ENCODE assay signal across 28 mouse cellular contexts in the genomic region with DNA sequence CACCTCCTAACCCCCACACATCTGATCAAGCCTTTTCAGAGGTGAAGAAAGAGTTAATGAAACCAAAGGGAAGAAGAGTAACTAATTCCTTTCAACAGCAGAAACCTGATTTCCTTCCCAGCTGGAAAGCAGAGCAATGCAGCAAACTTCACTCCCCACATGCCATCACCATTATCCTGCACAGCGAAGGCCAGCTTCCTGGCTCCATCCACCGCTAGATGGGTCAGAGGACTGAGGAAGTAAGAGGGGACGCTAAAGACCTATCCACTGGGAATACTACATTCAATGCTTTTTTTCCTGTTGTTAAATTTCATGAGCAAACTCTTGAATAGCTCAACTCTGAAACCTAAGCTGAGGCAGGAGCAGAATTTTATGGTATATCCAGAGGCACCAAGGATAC. TPM values are rescaled to one million over a fixed set of nuclear protein-coding genes. Genes with fewer than 3 reads are reported as not detected.
DNase-seq lines count a peak whose midpoint lies in the region; ATAC-seq and TF ChIP-seq lines count a peak whose summit lies in the region.
"Had no signal": no experiment of that assay in that cellular context is flagged by ENCODE, and none has a peak within 500 bp of the region (broad histone marks: within the 10 kb centered on the region; RNA-seq: fewer than 3 reads in every experiment).

No protein-coding gene starts in this region.

- 36% methylated on average over 3 of the region's 3 CpGs for WGBS in heart, adult 2 months
- WGBS in heart, embryonic 11.5 days (ENCODE audit: insufficient replicate concordance): 24% methylated on average over 3 of the region's 3 CpGs
- 41% methylated on average over 3 of the region's 3 CpGs for WGBS in intestine, postnatal 0 days
- 44% methylated on average over 3 of the region's 3 CpGs for WGBS in intestine, embryonic 15.5 days
- 36% methylated on average over 3 of the region's 3 CpGs for WGBS in liver, adult 2 months
- 43% methylated on average over 3 of the region's 3 CpGs for WGBS in liver, embryonic 11.5 days

- H3K27ac ChIP-seq in heart, adult 2 months: peak overlapping the region; percentile 73
- no peak overlapping the region for H3K27ac ChIP-seq in heart, embryonic 11.5 days (ENCODE audit: low read depth, low read length)
- no peak overlapping the region for H3K27ac ChIP-seq in intestine, postnatal 0 days (ENCODE audit: low read depth, low read length)
- H3K27ac ChIP-seq in intestine, embryonic 15.5 days: no peak overlapping the region
- H3K27ac ChIP-seq in liver, adult 2 months (replicated peaks; ENCODE audit: insufficient read depth, low read depth, low read length): peak overlapping the region; percentile 57
- H3K27ac ChIP-seq in liver, embryonic 11.5 days (ENCODE audit: low read depth, low read length): no peak overlapping the region
- H3K27ac ChIP-seq: embryonic facial prominence, embryonic 10.5 days; embryonic facial prominence, embryonic 13.5 days; forebrain, embryonic 12.5 days; forebrain, embryonic 15.5 days; heart, embryonic 15.5 days; hindbrain, embryonic 14.5 days; hindbrain, postnatal 0 days had no signal

- peak; percentile 69; the same call in 1 of the 2 replicates for TF ChIP-seq EP300 in heart, adult 2 months (IDR thresholded peaks at IDR 0.05; ENCODE audit: insufficient read depth, low read depth, low read length)

- H3K36me3 ChIP-seq in heart, adult 2 months (ENCODE audit: control insufficient read depth, insufficient read depth, low read length): peaks cover 64% of the 10 kb centered on the region
- 0 out of 2 replicates have a peak, but pooled peaks cover 3% of the 10 kb centered on the region for H3K36me3 ChIP-seq in heart, embryonic 11.5 days (ENCODE audit: control insufficient read depth, insufficient read depth, low read length)
- no peaks in the 10 kb centered on the region for H3K36me3 ChIP-seq in intestine, postnatal 0 days (ENCODE audit: control insufficient read depth, insufficient read depth)
- no peaks in the 10 kb centered on the region for H3K36me3 ChIP-seq in intestine, embryonic 15.5 days
- H3K36me3 ChIP-seq in liver, adult 2 months (ENCODE audit: control insufficient read depth, insufficient read depth, low read length): peaks cover 7% of the 10 kb centered on the region; the same call in 1 of the 2 replicates
- H3K36me3 ChIP-seq in liver, embryonic 11.5 days (ENCODE audit: control insufficient read depth, insufficient read depth, low read length): no peaks in the 10 kb centered on the region
- H3K36me3 ChIP-seq: embryonic facial prominence, embryonic 10.5 days; embryonic facial prominence, embryonic 13.5 days; forebrain, embryonic 12.5 days; forebrain, embryonic 15.5 days; heart, embryonic 15.5 days had no signal

- H3K9me3 ChIP-seq in heart, embryonic 11.5 days (replicated peaks; ENCODE audit: control insufficient read depth, low read length): no peaks in the 10 kb centered on the region
- no peaks in the 10 kb centered on the region for H3K9me3 ChIP-seq in intestine, postnatal 0 days (ENCODE audit: control insufficient read depth)
- no peaks in the 10 kb centered on the region for H3K9me3 ChIP-seq in intestine, embryonic 15.5 days
- H3K9me3 ChIP-seq in liver, embryonic 11.5 days (ENCODE audit: control insufficient read depth, low read length): no peaks in the 10 kb centered on the region
- H3K9me3 ChIP-seq: embryonic facial prominence, embryonic 10.5 days; embryonic facial prominence, embryonic 13.5 days; forebrain, embryonic 12.5 days; forebrain, embryonic 15.5 days; heart, embryonic 12.5 days; heart, embryonic 15.5 days had no signal

- H3K4me3 ChIP-seq in heart, adult 2 months: no peak overlapping the region; the same call in 1 of the 2 replicates
- no peak overlapping the region for H3K4me3 ChIP-seq in heart, embryonic 11.5 days (ENCODE audit: low read depth, low read length)
- no peak overlapping the region for H3K4me3 ChIP-seq in intestine, postnatal 0 days (ENCODE audit: low read depth, low read length)
- H3K4me3 ChIP-seq in intestine, embryonic 15.5 days (replicated peaks): no peak overlapping the region
- H3K4me3 ChIP-seq in liver, adult 2 months (ENCODE audit: insufficient read depth, low read depth, low read length): no peak overlapping the region
- no peak overlapping the region for H3K4me3 ChIP-seq in liver, embryonic 11.5 days (ENCODE audit: low read depth, low read length)
- H3K4me3 ChIP-seq: embryonic facial prominence, embryonic 10.5 days; embryonic facial prominence, embryonic 13.5 days; erythroblast, embryonic 14.5 days; forebrain, embryonic 12.5 days; forebrain, embryonic 15.5 days; heart, embryonic 12.5 days; heart, embryonic 15.5 days had no signal

- no peak for ATAC-seq in heart, embryonic 11.5 days (replicated peaks; ENCODE audit: insufficient number of reproducible peaks, low FRiP score, low TSS enrichment)
- no peak for ATAC-seq in intestine, postnatal 0 days
- no peak for ATAC-seq in intestine, embryonic 15.5 days
- ATAC-seq in liver, embryonic 11.5 days (replicated peaks; ENCODE audit: low FRiP score): no peak
- ATAC-seq: activated CD4-positive, CD25-positive, alpha-beta regulatory T cell, adult 4 months; forebrain, embryonic 15.5 days; hindbrain, postnatal 0 days; inflammation-experienced regulatory T-cells, adult 6 months had no signal

- DNase-seq in embryo, embryonic 10 days (ENCODE audit: low spot score): peak; percentile 21
- no peak for DNase-seq in embryo, embryonic 10.5 days (ENCODE audit: low spot score)
- DNase-seq in heart, adult 2 months: peak in 1 of 2 experiments; percentile 33
- DNase-seq in liver, adult 2 months (ENCODE audit: extremely low read depth, low read depth, low spot score): no peak
- no peak for DNase-seq in liver, embryonic 11.5 days (ENCODE audit: low spot score)
- DNase-seq: adrenal gland, adult 8-10 months; adrenal gland, postnatal 25 days; cerebellum, adult 18-20 months; cerebellum, adult 9-10 months; cerebellum, postnatal 14 days; embryo, embryonic 11 days; gastrocnemius, postnatal 14 days; heart, postnatal 4 days; kidney, adult 11 months had no signal

- H3K79me2 ChIP-seq in heart, adult 2 months (replicated peaks; ENCODE audit: control insufficient read depth, insufficient read depth, low read length): peaks cover 3% of the 10 kb centered on the region; the same call in 1 of the 2 replicates
- no peaks in the 10 kb centered on the region for H3K79me2 ChIP-seq in liver, adult 2 months (ENCODE audit: control insufficient read depth, insufficient read depth, low read length)

- H3K4me1 ChIP-seq in heart, adult 2 months (ENCODE audit: control insufficient read depth, insufficient read depth, low read length): peaks cover 10% of the 10 kb centered on the region
- H3K4me1 ChIP-seq in heart, embryonic 11.5 days (ENCODE audit: control insufficient read depth, insufficient read depth, low read length): no peaks in the 10 kb centered on the region; the same call in 1 of the 2 replicates
- no peaks in the 10 kb centered on the region for H3K4me1 ChIP-seq in intestine, postnatal 0 days (replicated peaks; ENCODE audit: control insufficient read depth, insufficient read depth, low read length)
- H3K4me1 ChIP-seq in intestine, embryonic 15.5 days (replicated peaks): no peaks in the 10 kb centered on the region
- no peaks in the 10 kb centered on the region for H3K4me1 ChIP-seq in liver, adult 2 months (ENCODE audit: control insufficient read depth, insufficient read depth, low read length)
- no peaks in the 10 kb centered on the region for H3K4me1 ChIP-seq in liver, embryonic 11.5 days (replicated peaks; ENCODE audit: control insufficient read depth, insufficient read depth, low read length)
- H3K4me1 ChIP-seq: embryonic facial prominence, embryonic 10.5 days; embryonic facial prominence, embryonic 13.5 days; forebrain, embryonic 12.5 days; forebrain, embryonic 15.5 days; heart, embryonic 15.5 days had no signal

- TF ChIP-seq POLR2A in heart, adult 2 months (IDR thresholded peaks at IDR 0.05; ENCODE audit: insufficient read depth, low read depth, low read length): peak; percentile 14; the same call in 1 of the 2 replicates
- no peak for TF ChIP-seq POLR2A in liver, adult 2 months (IDR thresholded peaks at IDR 0.05; ENCODE audit: extremely low read depth, insufficient read depth, low read length)

- no peak overlapping the region for H3K9ac ChIP-seq in heart, adult 2 months (ENCODE audit: low read depth, low read length)
- H3K9ac ChIP-seq in heart, embryonic 11.5 days (ENCODE audit: low read depth, low read length): no peak overlapping the region
- H3K9ac ChIP-seq in intestine, postnatal 0 days (ENCODE audit: low read depth, low read length): no peak overlapping the region
- H3K9ac ChIP-seq in intestine, embryonic 15.5 days: no peak overlapping the region
- H3K9ac ChIP-seq in liver, adult 2 months (ENCODE audit: low read depth, low read length): no peak overlapping the region
- no peak overlapping the region for H3K9ac ChIP-seq in liver, embryonic 11.5 days (ENCODE audit: low read depth, low read length)
- H3K9ac ChIP-seq: embryonic facial prominence, embryonic 13.5 days; forebrain, embryonic 12.5 days; forebrain, embryonic 15.5 days; heart, embryonic 12.5 days; heart, embryonic 15.5 days; hindbrain, embryonic 14.5 days had no signal

- intact Hi-C loops in heart, adult 2 months (cut with DNase I): loop anchor here (1.0 to 10.0 kb wide), 2 partner anchors 37 to 145 kb away; no protein-coding TSS in a partner anchor

- no peak overlapping the region for H3K4me2 ChIP-seq in heart, embryonic 11.5 days
- no peak overlapping the region for H3K4me2 ChIP-seq in intestine, postnatal 0 days (replicated peaks; ENCODE audit: low read depth)
- no peak overlapping the region for H3K4me2 ChIP-seq in intestine, embryonic 15.5 days (replicated peaks)
- H3K4me2 ChIP-seq in liver, embryonic 11.5 days: no peak overlapping the region
- H3K4me2 ChIP-seq: embryonic facial prominence, embryonic 13.5 days; forebrain, embryonic 12.5 days; forebrain, embryonic 15.5 days; heart, embryonic 12.5 days; heart, embryonic 15.5 days; hindbrain, embryonic 14.5 days had no signal

- TF ChIP-seq CTCF in heart, adult 2 months (IDR thresholded peaks at IDR 0.05): 0 out of 2 replicates have a peak, but pooled peaks have one; percentile 4
- TF ChIP-seq CTCF in intestine, postnatal 0 days (IDR thresholded peaks at IDR 0.05; ENCODE audit: low read depth): 0 out of 2 replicates have a peak, but pooled peaks have one; percentile 3
- TF ChIP-seq CTCF in liver, adult 2 months (IDR thresholded peaks at IDR 0.05; ENCODE audit: low read depth, low read length): no peak

- H3K27me3 ChIP-seq in heart, adult 2 months (ENCODE audit: control insufficient read depth, insufficient read depth, low read length): no peaks in the 10 kb centered on the region
- no peaks in the 10 kb centered on the region for H3K27me3 ChIP-seq in heart, embryonic 11.5 days (ENCODE audit: control insufficient read depth, insufficient read depth, low read length)
- H3K27me3 ChIP-seq in intestine, postnatal 0 days (replicated peaks; ENCODE audit: control insufficient read depth, insufficient read depth, low read length): 0 out of 2 replicates have a peak, but pooled peaks cover 8% of the 10 kb centered on the region
- no peaks in the 10 kb centered on the region for H3K27me3 ChIP-seq in intestine, embryonic 15.5 days (replicated peaks)
- H3K27me3 ChIP-seq in liver, adult 2 months (ENCODE audit: control insufficient read depth, insufficient read depth, low read length): no peaks in the 10 kb centered on the region
- H3K27me3 ChIP-seq in liver, embryonic 11.5 days (replicated peaks; ENCODE audit: control insufficient read depth, insufficient read depth, low read length): 0 out of 2 replicates have a peak, but pooled peaks cover 2% of the 10 kb centered on the region
- H3K27me3 ChIP-seq: heart, embryonic 12.5 days; heart, embryonic 15.5 days had no signal

RNA-seq across cellular contexts. Expression of a gene that starts 8.4 kb away (rescaled TPM):
- 10 to 100 TPM; 70.7 to 78.2 TPM for total RNA-seq in heart, adult 2 months (2021)
- polyA plus RNA-seq in heart, adult 2 months (2012; rRNA removed): 38.3 and 73.9 TPM in 2 replicates
- 31.6 and 46.9 TPM in 2 replicates for polyA plus RNA-seq in heart, embryonic 11.5 days (2014; fragmentation: Nextera tagmentation; extraction: Ambion mirVana)
- 10.4 and 11.6 TPM in 2 replicates for polyA plus RNA-seq in intestine, postnatal 0 days (2015; fragmentation: Nextera tagmentation; extraction: Ambion mirVana)
- polyA plus RNA-seq in intestine, embryonic 15.5 days (2015; fragmentation: Nextera tagmentation; extraction: Ambion mirVana): 24.4 and 25.5 TPM in 2 replicates
- 33.4 and 35.1 TPM in 2 replicates for total RNA-seq in liver, adult 2 months (2014; rRNA removed)
- polyA plus RNA-seq in liver, adult 2 months (2012; rRNA removed): 5.8 and 7.8 TPM in 2 replicates
- polyA plus RNA-seq in liver, embryonic 11.5 days (2014; fragmentation: Nextera tagmentation; extraction: Ambion mirVana): 28.0 and 31.2 TPM in 2 replicates

Comparison
In these comparisons a context has a peak if more than half of its experiments do, and no peak if none do; other contexts are left out.
1. H3K27ac ChIP-seq: peak in heart, adult 2 months (single experiment) and liver, adult 2 months (single experiment); none in heart, embryonic 11.5 days (single experiment), intestine, postnatal 0 days (single experiment), intestine, embryonic 15.5 days (single experiment) and liver, embryonic 11.5 days (single experiment).